Mouse (Mus musculus) brown adipose tissue, adult 24 weeks (tissue): ENCODE measurements around the gene Prm2. TPM values are rescaled to one million over a fixed set of nuclear protein-coding genes. Genes with fewer than 3 reads are reported as not detected.
"Not testable (repeated sequence)": the region's sequence is repeated elsewhere in the genome, so short reads cannot be mapped to it uniquely, and the experiment has no call there.

ENCODE experiments used
- H3K27ac ChIP-seq: fragments of 200-500 bp; replicated peaks from 2 replicates; pipeline ENCODE4 v1.5.1; 2012; ENCODE audit warnings: low read depth, mild to moderate bottlenecking, low read length
- H3K4me1 ChIP-seq: fragments of 200-500 bp; 2 replicates; pipeline ENCODE4 v1.6.1; 2012; ENCODE audit warnings: low read length, mixed read lengths; ENCODE audit not compliant: control insufficient read depth, insufficient read depth, insufficient read length
- H3K4me3 ChIP-seq: fragments of 200-500 bp; 2 replicates; pipeline ENCODE4 v1.5.1; 2012; ENCODE audit warnings: low read depth, mild to moderate bottlenecking, low read length, moderate library complexity; ENCODE audit not compliant: insufficient read depth
- polyA plus RNA-seq: library from polyadenylated mRNA; stranded (reverse); fragments of >200 nt; gene quantifications from 2 replicates; pipeline ENCODE4 v1.2.4, GENCODE M21; 2012; ENCODE audit not compliant: missing spikeins, insufficient read depth, insufficient read length

Gene Prm2
- polyA plus RNA-seq, 1 experiment = not detected

DNA sequence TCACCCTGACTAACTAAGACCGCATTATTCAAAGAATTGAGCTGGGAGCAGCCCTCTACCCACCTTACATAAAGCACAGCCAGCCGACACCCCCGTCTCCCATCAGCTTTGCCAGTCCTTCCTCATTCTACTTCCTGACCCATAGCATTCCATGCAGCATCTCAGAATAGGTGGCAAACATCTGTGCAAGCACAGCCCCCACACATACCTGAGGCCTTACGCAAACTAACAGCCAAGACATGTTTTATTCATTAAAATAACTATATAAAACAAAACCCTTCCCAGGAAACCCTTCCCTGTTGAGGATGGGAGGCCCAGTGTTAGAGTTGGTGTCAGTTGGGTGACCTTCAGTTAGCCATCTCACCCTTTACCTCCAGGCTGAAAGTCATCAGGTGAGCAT, 29.9 kb upstream of the Prm2 start:
- Histone ChIP-seq H3K27ac (no peak overlapping the region), H3K4me3 (no peak overlapping the region), H3K4me1 (peaks cover 6% of the 10 kb centered on the region; the same call in 1 of the 2 replicates)

DNA sequence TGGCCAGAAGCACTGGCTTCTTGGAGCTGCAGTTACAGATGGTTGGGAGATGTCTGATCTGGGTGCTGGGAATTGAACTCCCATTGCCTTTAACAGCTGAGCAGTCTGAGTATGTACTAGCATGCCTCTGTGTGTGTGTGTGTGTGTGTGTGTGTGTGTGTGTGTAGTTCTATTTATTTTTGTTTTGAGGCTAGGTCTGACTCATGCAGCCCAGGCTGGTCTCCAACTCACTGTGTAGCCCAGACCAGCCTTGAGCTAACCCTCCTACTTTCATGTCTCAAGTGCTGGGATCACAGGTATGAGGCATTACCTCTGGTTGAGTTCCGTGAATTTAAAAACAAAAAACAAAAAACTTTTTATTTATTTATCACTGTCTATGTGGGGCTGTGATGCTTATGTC, 28.6 kb upstream of the Prm2 start:
- H3K27ac ChIP-seq = no peak overlapping the region
- no peak overlapping the region for H3K4me3 ChIP-seq

DNA sequence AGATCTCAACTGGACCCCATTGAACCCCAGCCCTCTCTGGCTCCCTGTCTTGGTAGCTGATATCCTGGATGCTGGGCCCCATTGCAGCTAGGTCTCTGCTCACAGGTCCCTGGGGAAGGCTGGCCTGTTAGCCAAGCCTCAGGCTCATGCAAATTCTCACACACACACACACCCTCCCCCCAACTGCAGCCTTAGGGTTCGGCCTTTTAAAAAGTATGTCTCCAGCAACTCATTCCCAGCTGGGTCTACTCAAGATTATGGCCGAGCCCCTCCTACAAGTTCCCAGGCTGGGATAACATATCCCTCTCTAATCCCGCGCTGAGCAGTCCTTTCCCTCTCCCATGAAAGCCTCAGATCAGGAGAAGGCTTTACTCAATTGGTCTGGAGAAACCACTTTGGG, 25.5 kb upstream of the Prm2 start:
- Histone ChIP-seq H3K27ac (no peak overlapping the region), H3K4me1 (peaks cover 4% of the 10 kb centered on the region; the same call in 1 of the 2 replicates), H3K4me3 (no peak overlapping the region)

More for the DNA sequence above, 28.6 kb upstream of the Prm2 start:
- H3K4me1 ChIP-seq = peaks cover 6% of the 10 kb centered on the region; the same call in 1 of the 2 replicates

DNA sequence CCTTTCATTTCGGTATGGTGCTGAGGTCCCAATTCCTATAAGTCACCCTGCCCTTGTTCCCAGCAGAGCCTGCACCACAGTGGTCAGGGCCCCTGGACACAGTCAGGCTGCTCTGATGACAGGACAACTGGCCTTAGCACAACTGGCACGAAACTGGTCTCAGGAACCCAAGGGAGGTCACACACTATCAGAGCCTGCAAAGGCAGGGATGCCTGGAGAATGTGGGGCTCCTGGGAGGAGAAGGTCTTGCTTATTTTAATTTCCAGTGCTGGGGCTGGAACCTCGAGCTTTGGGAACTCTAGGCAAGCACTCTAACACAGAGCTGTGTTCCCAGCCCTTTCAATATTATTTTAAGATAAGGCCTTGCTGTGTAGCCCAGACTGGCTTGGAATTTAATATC, 24.0 kb upstream of the Prm2 start:
- no peaks in the 10 kb centered on the region for H3K4me1 ChIP-seq
- H3K4me3 ChIP-seq = no peak overlapping the region
- H3K27ac ChIP-seq = no peak overlapping the region

DNA sequence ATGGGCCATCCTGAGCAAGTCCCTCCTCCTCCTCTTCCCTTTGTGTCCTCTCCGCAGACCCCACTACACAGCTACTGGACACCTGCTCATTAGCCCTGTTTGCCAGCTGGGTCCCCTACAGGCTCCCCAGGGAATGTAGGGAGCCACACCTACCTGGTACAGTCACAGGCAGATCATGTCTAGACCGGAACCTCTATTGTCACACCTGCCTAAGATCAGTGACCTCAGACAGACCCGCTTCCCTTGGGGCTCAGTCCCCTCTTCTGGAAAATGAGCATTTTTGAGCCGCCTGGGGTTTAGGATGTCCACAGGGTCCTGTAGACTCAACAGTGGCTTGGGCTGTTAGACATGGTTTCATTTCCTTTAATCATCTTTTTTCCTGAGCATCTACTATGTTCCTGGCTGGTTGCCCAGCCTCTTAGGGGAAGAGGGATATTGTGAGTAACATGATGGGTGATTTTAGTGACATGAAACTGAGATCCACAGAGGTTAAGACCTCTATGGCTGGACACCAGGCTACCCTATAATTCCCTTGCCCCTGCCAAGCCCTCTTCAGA, 22.7 kb upstream of the Prm2 start:
- Histone ChIP-seq H3K4me1 (no peaks in the 10 kb centered on the region), H3K4me3 (no peak overlapping the region), H3K27ac (no peak overlapping the region)

DNA sequence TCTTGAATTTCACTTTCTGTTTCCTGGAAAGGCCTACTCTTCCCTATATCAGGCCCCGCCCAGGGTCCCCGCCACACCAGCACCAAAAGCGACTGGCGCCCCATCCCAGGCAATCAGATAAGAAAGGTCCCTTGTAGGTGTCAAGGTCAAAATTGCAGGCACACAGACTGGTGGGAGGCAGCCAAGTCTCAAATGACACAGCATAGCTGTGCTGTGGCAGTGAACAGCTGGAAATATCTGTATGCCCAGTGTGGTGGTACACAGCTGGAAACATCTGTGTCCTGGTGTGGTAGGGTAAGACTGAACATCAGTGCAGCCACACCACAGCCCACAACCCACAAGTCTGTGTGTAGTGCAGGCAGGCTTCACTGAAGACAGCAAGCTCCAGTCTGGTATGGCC, 18.9 kb upstream of the Prm2 start:
- H3K27ac ChIP-seq = no peak overlapping the region
- H3K4me1 ChIP-seq = no peaks in the 10 kb centered on the region
- no peak overlapping the region for H3K4me3 ChIP-seq

DNA sequence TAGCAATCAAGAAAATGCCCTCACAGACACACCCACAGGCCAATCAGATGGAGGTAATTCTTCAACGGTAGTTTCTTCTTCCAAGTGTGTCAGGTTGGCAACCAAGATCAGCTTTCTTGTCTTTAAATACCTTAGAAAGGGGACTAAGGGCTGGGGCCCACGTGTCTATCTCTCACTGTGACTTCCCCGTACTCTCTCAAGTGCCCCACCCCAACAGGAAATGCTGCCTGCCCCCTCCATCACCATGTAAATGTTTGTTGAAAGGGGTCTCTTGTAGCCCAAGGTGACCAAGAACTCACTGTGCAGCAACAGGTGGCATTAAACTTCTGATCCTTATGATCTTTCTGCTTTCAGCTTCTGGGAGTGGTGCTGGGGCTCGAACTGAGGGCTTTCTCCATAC, 17.8 kb upstream of the Prm2 start:
- H3K4me1 ChIP-seq = no peaks in the 10 kb centered on the region

DNA sequence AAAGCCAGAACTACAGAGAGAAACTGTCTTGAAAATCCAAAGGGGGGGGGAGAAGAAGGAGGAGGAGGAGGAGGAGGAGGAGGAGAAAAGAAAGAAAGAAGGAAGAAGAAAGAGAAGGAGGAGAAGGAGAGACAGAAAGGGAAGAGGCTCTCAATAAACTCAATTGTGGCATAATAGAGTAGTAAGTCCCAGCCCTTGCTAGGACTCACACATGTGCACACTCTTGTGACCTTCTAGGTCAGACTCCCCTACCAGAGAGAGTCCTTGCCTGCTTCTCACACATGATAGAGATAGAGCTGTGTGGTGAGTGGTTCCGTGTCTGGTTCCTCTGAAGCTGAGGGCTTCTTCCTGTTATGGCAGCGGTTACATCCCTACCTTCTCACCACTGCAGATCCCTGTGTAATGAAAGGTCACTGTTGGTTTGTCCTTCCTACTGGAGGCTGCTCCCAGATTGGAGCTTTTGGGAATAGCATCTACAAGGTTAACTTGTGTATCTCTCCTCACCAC, 17.0 kb upstream of the Prm2 start, which contains the start of gene Gm11172:
Gene Gm11172, plus strand, starts transcription at position 51 of the 507 bp plus-strand sequence.
- Histone ChIP-seq H3K4me3 (no peak within 1 kb of the TSS), H3K4me1 (no peaks in the 10 kb centered on the region), H3K27ac (no peak within 1 kb of the TSS)

More for the DNA sequence above, 17.8 kb upstream of the Prm2 start:
- Histone ChIP-seq H3K27ac (no peak overlapping the region), H3K4me3 (no peak overlapping the region)

DNA sequence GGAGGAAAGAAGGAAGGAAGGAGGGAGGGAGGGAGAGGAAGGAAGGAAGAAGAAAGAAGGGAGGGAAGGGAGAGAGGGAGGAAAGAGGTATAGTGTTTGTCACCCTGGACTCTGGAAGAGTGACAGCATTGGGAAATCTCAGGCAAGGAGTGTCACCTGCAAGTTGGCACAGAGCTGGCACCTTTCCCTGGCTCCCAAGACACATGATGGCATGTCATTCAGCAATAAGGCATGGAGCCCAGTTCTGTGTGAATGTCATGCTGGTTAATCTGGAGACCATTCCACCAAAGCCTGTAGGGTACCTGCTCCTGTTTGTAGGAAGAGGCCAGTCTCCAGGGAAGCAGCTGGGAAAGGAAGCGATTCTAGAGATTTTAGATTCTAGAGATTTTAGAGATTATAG, 14.4 kb upstream of the Prm2 start:
- no peak overlapping the region for H3K4me3 ChIP-seq
- H3K27ac ChIP-seq = no peak overlapping the region
- H3K4me1 ChIP-seq = no peaks in the 10 kb centered on the region

DNA sequence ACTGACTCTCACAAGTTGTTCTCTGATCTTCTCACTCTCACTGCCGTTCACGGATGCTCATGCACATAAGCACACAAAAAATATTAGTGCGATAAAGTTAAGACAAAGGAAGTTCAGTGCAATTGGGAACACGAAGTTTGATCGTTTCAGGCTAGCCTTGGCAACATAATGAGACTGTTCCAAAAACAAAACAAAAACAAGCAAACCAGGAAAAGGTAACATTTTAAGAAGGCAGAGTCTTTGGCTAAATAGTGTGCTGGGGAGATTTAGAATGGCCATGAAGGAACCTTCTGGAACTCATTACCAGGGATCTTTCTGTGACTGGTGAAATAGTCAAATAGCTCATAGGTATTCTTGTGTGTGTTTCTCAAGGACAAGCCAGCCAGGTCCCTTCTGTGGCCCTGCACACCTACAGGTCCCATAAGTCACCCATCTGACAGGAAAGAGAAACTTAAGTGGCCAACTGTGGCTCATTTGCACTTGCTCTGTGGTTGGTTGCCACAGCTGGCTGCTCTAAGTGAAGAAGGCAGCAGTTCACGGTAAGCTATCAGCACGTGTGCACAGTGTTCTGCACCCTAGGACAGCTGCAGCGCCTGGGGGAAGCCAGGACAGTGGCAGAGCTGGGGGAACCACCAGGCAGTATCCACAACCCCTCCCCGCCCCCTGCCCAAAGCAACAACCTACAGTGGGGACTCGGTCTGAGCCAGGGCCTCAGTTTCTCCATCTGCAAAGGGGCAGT, 10.0 kb upstream of the Prm2 start, which contains the start of gene Prm1:
Gene Prm1, minus strand, starts transcription at position 51 of the 739 bp plus-strand sequence.
- H3K27ac ChIP-seq = no peak within 1 kb of the TSS
- H3K4me1 ChIP-seq = no peaks in the 10 kb centered on the region
- no peak within 1 kb of the TSS for H3K4me3 ChIP-seq

DNA sequence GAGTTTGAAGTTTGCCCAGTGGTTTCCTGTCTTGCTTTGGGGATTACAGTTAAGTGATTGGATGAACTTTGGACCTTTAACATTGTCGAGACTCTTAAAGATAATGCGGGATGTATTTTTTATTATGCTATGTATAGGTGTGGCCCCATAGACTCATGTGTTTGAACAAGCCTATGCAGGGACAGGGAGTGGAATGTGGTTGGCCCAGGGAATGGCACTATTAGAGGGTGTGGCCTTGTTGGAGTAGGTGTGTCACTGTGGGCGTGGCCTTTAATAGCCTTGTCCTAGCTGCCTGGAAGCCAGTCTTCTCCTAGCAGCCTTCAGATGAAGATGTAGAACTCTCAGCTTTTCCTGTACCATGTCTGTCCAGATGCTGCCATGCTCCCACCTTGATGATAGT, 6.5 kb upstream of the Prm2 start:
- not testable (repeated sequence) for H3K4me1 ChIP-seq, H3K27ac ChIP-seq, H3K4me3 ChIP-seq

DNA sequence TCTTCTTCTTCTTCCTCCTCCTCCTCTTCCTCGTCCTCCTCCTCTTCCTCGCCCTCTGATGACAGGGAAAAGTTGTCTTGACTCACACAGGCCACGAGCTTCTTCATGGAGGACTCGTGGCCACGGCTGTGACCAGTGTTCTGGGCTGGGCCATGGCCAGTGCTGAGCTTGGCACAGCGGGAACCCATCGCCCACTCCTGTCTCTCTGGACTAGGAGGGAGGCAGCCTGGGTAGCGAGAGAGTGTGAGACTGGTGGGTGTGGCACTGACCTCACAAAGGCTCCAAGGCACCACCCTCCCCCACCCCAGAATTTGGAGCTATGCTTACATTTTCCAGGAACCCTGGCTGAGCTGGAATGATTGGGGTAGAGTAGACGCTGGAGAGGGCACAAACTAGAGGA, 5.2 kb downstream of the Prm2 start, which contains the start of gene Prm3:
Gene Prm3, minus strand, starts transcription at position 213 of the 400 bp plus-strand sequence.
- H3K4me3 ChIP-seq = no peak within 1 kb of the TSS
- no peak within 1 kb of the TSS for H3K27ac ChIP-seq
- no peaks in the 10 kb centered on the region for H3K4me1 ChIP-seq

DNA sequence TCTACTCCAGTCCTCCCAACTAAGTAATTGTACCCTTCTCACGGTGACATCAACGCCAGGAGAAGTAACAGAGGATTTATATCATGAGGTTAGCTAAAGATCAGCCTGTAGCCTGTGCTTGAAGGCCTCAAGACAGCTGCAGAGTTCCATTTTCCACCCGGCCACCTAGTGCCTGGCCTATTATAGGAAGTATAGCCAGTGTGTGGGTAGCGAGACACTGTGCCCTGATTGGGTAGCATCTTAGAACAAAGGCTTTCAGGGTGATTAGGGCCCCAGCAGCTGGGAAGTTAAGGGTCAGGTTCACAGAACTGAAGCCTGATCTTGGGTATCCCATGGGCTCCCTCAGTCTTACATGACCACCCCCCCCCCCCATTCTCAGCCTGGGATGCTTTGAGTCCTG, 7.1 kb downstream of the Prm2 start:
- H3K4me1 ChIP-seq = no peaks in the 10 kb centered on the region
- no peak overlapping the region for H3K4me3 ChIP-seq
- no peak overlapping the region for H3K27ac ChIP-seq

DNA sequence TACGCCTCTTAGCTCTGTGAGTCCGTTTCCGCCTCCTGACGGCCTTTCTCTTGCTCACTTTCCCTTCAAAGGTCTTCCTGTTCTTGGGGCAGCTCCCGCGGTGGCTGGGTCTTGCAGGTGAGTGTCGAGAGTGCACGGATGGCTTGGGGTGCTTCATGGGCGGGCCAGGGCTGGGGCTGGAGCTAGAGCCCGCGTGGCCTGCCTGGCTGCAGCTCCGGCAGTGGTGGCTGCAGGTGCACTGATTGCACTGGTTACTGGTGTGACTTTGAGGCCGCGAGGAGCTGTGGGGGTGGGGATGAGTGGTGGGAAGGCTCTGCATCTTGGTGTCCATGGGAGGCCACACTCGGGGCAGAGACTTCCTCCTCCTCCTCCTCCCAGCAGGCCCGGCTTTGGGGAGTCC, 7.7 kb downstream of the Prm2 start, which contains the start of gene Tnp2:
Gene Tnp2, minus strand, starts transcription at position 390 of the 400 bp plus-strand sequence.
- Histone ChIP-seq H3K4me1 (no peaks in the 10 kb centered on the region), H3K27ac (no peak within 1 kb of the TSS), H3K4me3 (no peak within 1 kb of the TSS)

DNA sequence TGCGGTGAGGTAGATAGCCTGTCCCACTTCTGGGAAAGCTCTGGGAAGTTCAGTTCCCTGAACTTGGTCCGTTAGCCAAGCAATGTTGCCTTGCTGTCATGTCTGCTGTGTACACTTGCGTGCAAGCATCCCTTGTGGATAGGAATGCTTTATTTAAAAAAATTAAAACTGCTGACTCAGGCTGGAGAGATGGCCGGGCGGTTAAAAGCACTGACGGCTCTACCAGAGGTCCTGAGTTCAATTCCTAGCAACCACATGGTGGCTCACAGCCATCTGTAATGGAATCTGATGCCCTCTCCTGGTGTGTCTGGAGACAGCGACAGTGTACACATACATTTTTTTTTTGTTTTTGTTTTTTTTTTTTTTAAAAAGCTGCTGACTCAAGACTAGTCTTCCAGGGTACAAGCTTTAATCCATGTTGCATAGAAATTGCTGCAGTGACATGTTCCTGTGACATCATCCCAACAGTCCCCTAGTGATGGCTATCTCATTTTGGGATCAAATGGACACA, 8.3 kb downstream of the Prm2 start:
- Histone ChIP-seq H3K4me3 (no peak overlapping the region), H3K27ac (no peak overlapping the region), H3K4me1 (no peaks in the 10 kb centered on the region)
